Mouse (Mus musculus) spleen, postnatal 10 days (tissue): ENCODE data around the gene Cyp2c54.
"Not testable (repeated sequence)": the region's sequence is repeated elsewhere in the genome, so short reads cannot be mapped to it uniquely, and the experiment has no call there.

Source experiments
- DNase-seq, 2 experiments: peaks; one replicate each; pipeline ENCODE4 v3.0.0; 2021 to 2022; ENCODE audit warnings: low spot score in 2 of 2

The Cyp2c54 gene

GRCm38 (mm10) chr19:40073701-40074100 is at the start of gene Cyp2c54:
Cyp2c54 (minus strand) TSS chr19:40073827.
- DNase-seq, result no peak

- not testable (repeated sequence) for DNase-seq
Observed at GRCm38 (mm10) chr19:40119624-40120023, 46.0 kb upstream of the Cyp2c54 start.

GRCm38 (mm10) chr19:40091111-40091510 is 17.5 kb upstream of the Cyp2c54 start:
- DNase-seq, result no peak

- DNase-seq, result not testable (repeated sequence)
Observed at GRCm38 (mm10) chr19:40089421-40089820, 15.8 kb upstream of the Cyp2c54 start, which contains the start of gene Cyp2c50. Cyp2c50 (plus strand) TSS chr19:40089688.

- DNase-seq, result no peak
Observed at GRCm38 (mm10) chr19:40088381-40088780, 14.8 kb upstream of the Cyp2c54 start.

GRCm38 (mm10) chr19:39992140-39992539 is 81.5 kb downstream of the Cyp2c54 start, which contains the start of gene Cyp2c37:
Cyp2c37 (plus strand) TSS chr19:39992424.
- not testable (repeated sequence) for DNase-seq

- DNase-seq, result no peak
Observed at GRCm38 (mm10) chr19:39989471-39989870, 84.2 kb downstream of the Cyp2c54 start.
